Mouse (Mus musculus) v-Abl transformed pro-B cells (cell line): Measurements from ENCODE around the gene Git1.
"Not testable (repeated sequence)": the region's sequence is repeated elsewhere in the genome, so short reads cannot be mapped to it uniquely, and the experiment has no call there.

Experiments used
- in situ Hi-C, 2 experiments: fragments of 400-800 bp; cut with MboI; formaldehyde crosslinking; loops; one replicate each; pipeline ENCODE4 v1.15.1; 2025; ENCODE audit not compliant: unreplicated experiment in 2 of 2

The Git1 gene

GRCm38 (mm10) chr11:77514281-77514831, 21.0 kb downstream of the Git1 start:
- in situ Hi-C loops = loop anchor here in 1 of 2 experiments (5.0 kb wide), 1 partner anchor 98 kb away; no protein-coding TSS in a partner anchor

GRCm38 (mm10) chr11:77514832-77515636, 21.7 kb downstream of the Git1 start, which contains the start of gene Abhd15:
Gene Abhd15, plus strand, starts transcription at chr11:77515121.
- in situ Hi-C loops = loop anchor here in 1 of 2 experiments (5.0 kb wide), 1 partner anchor 97 kb away; no protein-coding TSS in a partner anchor

GRCm38 (mm10) chr11:77515637-77516552, 22.5 kb downstream of the Git1 start, which contains the start of gene Trp53i13:
Gene Trp53i13, minus strand, starts transcription at chr11:77515980.
- in situ Hi-C loops = no loop called here

- in situ Hi-C loops = no loop called here
Measured at GRCm38 (mm10) chr11:77516553-77517425, 23.4 kb downstream of the Git1 start.

GRCm38 (mm10) chr11:77518051-77518798, 24.9 kb downstream of the Git1 start:
- in situ Hi-C loops = no loop called here

- in situ Hi-C loops = no loop called here
Measured at GRCm38 (mm10) chr11:77519043-77519442, 25.7 kb downstream of the Git1 start, which contains the start of gene Gm10392. Gene Gm10392, minus strand, starts transcription at chr11:77519198.

GRCm38 (mm10) chr11:77520601-77521529, 27.5 kb downstream of the Git1 start:
- in situ Hi-C loops = no loop called here

- in situ Hi-C loops = no loop called here
Measured at GRCm38 (mm10) chr11:77525804-77526486, 32.6 kb downstream of the Git1 start.

GRCm38 (mm10) chr11:77528420-77528819, 35.1 kb downstream of the Git1 start:
- in situ Hi-C loops = not testable (repeated sequence)

- in situ Hi-C loops = no loop called here
Measured at GRCm38 (mm10) chr11:77529644-77530043, 36.3 kb downstream of the Git1 start.

GRCm38 (mm10) chr11:77530862-77531261, 37.5 kb downstream of the Git1 start:
- in situ Hi-C loops = no loop called here

- in situ Hi-C loops = no loop called here
Measured at GRCm38 (mm10) chr11:77532202-77532846, 39.0 kb downstream of the Git1 start.

- in situ Hi-C loops = no loop called here
Measured at GRCm38 (mm10) chr11:77545261-77545660, 51.9 kb downstream of the Git1 start.
